Mouse (Mus musculus): ENCODE results near the gene Hnrnpm.

DNA sequence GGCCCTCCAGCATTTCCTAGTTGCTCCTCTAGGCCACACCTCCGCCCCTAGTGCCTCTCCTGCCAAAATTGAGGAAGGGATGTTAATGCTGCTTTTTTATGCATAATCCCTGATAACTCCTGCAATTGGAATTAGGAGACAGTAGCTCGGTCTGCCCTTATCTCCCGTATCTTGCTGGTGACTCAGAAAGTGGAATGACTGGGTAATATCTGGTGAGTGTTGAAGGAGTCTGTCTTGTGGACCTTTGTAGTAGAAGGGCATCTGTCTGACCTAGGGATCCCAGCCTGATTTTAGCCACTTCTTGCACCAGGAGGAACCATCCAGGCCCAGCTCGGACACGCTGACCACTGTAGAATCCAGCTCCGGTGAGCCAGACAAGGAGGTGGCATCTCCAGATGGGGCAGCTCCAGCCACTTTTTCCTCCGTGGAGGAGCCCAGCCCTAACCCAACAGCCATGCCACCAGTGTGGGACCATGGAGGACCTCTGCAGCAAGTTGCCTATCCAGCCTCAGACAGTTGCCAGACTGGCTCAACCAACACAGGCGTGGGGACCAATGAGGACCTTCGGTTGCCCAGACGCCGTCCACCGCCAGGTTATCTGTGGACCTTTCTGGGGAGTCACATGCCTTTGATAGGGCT, 57.1 kb downstream of the Hnrnpm start:
- TF ChIP-seq POLR2A (IDR thresholded peaks at IDR 0.05; ENCODE audit: low read depth, low read length) = no peak
- no peak for TF ChIP-seq CTCF (conservative IDR thresholded peaks at IDR 0.05; ENCODE audit: insufficient read depth, insufficient read length, low read depth, low read length)
